Mouse (Mus musculus) testis, adult 2 months (tissue): ENCODE data around the gene Acsm3. TPM values are rescaled to one million over a fixed set of nuclear protein-coding genes. Genes with fewer than 3 reads are reported as not detected.
"Not testable (repeated sequence)": the region's sequence is repeated elsewhere in the genome, so short reads cannot be mapped to it uniquely, and the experiment has no call there.

Experiments used
- H3K27ac ChIP-seq: fragments of 200-500 bp; 2 replicates; pipeline ENCODE4 v1.5.1; 2012; ENCODE audit warnings: low read depth, low read length; ENCODE audit not compliant: control insufficient read depth, insufficient read depth
- H3K27me3 ChIP-seq: fragments of 200-500 bp; 2 replicates; pipeline ENCODE4 v1.6.1; 2012; ENCODE audit warnings: mild to moderate bottlenecking, low read length, moderate library complexity; ENCODE audit not compliant: control insufficient read depth, insufficient read depth
- H3K36me3 ChIP-seq: fragments of 200-500 bp; 2 replicates; pipeline ENCODE4 v1.6.1; 2012; ENCODE audit warnings: mild to moderate bottlenecking, low read length; ENCODE audit not compliant: control insufficient read depth, insufficient read depth
- H3K4me1 ChIP-seq: fragments of 200-500 bp; 2 replicates; pipeline ENCODE4 v1.6.1; 2012; ENCODE audit warnings: low read length; ENCODE audit not compliant: control insufficient read depth, insufficient read depth
- H3K4me3 ChIP-seq: fragments of 200-500 bp; 2 replicates; pipeline ENCODE4 v1.5.1; 2012; ENCODE audit warnings: low read depth, mild to moderate bottlenecking, low read length, moderate library complexity, mixed read lengths; ENCODE audit not compliant: control insufficient read depth
- CTCF ChIP-seq: fragments of 200-500 bp; IDR thresholded peaks from 2 replicates; pipeline ENCODE4 v1.5.1; 2012; ENCODE audit warnings: low read depth, mild to moderate bottlenecking, inconsistent platforms, low read length, moderate library complexity; ENCODE audit not compliant: control insufficient read depth, insufficient read depth, insufficient replicate concordance
- POLR2A ChIP-seq: fragments of 200-500 bp; IDR thresholded peaks from 2 replicates; pipeline ENCODE4 v1.6.1; 2012; ENCODE audit warnings: low read depth, mild to moderate bottlenecking, inconsistent platforms, low read length, moderate library complexity; ENCODE audit not compliant: control insufficient read depth
- polyA plus RNA-seq: library from polyadenylated mRNA; depleted of rRNA; stranded (reverse); fragments of >200 nt; gene quantifications from 2 replicates; pipeline ENCODE4 v1.2.3, GENCODE M21; 2012; rRNA removed

Gene Acsm3
- 0.42 and 1.8 TPM in 2 replicates for polyA plus RNA-seq

DNA sequence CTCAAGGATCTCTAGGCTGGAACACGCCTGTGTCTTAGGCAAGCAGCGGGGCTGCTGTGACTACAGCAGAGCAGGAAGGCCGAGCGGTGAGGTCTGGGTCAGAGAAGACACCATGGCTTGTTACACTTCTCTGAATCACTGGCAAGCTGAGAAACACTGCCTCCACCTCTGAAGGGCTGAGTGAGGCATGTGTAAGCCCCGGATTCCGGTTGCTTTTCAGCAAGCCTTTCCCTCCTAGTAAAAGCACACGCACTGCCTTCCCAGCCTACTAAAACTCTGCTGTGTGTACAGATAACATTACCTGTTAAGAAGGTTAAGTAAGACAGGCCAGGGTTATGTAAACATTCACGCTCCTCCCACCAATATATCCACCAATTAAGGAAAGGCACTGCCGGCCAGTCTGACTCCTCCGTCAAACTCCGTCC lies at the start of gene Acsm3:
TSS of gene Acsm3 (plus strand) at position 397 of the 425 bp plus-strand sequence.
- H3K4me3 ChIP-seq = no peak within 1 kb of the TSS
- TF ChIP-seq POLR2A (no peak), CTCF (no peak)
- H3K27me3 ChIP-seq = no peaks in the 10 kb centered on the region
- H3K27ac ChIP-seq = no peak within 1 kb of the TSS
- H3K4me1 ChIP-seq = no peaks in the 10 kb centered on the region; the same call in 1 of the 2 replicates
- H3K36me3 ChIP-seq = no peaks in the 10 kb centered on the region

DNA sequence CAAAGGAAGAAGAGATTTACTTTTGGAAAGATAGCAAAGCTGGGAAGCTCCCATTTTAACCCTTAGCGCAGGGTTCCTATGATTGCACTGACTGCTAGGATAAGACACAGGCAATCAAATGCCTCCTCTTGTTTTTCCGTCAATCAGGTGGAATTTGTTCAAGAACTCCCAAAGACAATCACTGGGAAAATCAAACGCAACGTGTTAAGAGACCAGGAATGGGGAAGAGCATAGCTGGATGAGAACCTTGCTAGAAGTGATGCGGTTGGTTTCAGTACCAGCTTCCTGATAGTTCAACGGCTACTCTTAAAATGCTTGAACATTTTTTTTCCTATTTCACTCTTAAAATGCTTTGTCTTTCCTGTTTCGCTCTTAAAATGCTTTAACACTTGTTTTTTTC lies 46.6 kb upstream of the Acsm3 start:
- no peaks in the 10 kb centered on the region for H3K4me1 ChIP-seq
- H3K36me3 ChIP-seq = peaks cover 7% of the 10 kb centered on the region
- TF ChIP-seq POLR2A = no peak
- TF ChIP-seq CTCF = no peak
- no peak overlapping the region for H3K27ac ChIP-seq
- no peaks in the 10 kb centered on the region for H3K27me3 ChIP-seq
- no peak overlapping the region for H3K4me3 ChIP-seq

DNA sequence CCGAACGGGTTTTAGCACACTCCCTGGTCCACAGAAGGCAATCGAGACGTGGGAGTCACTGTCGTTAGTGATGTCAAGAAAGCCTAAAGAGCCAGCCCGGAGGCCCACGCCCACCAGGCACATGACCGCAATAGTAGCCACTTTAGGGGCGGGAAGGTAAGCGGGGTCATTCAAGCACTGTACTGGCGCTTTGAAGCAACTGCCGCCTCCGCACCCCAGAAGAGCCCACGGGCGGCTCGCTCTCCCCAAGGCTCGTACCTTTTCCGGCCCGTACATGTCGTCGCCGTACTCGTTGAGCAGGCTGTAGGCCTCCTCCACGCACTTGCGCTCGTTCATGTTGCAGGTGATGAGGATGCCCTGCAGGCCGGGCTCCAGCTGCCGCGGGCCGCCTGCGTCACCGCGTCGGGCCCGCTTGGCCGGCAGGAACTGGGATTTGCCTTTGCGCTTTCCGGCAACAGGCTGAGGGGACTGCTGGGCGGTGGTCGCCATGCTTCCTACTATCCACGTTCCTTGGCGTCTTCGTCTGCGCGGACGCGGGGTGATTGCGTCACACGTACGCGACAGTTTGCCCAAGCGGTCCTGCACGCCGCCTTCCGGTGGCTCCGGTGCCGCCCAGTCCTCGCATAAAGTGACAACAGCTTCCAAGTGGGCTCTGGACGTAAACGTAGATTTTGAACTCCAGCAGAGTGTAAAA lies 40.3 kb upstream of the Acsm3 start, which contains the start of gene Thumpd1:
TSS of gene Thumpd1 (minus strand) at position 546 of the 694 bp plus-strand sequence.
- Histone ChIP-seq H3K27me3 (no peaks in the 10 kb centered on the region), H3K36me3 (peaks cover 7% of the 10 kb centered on the region), H3K27ac (peak within 1 kb of the TSS; percentile 83), H3K4me3 (peak within 1 kb of the TSS; percentile 97), H3K4me1 (peaks cover 5% of the 10 kb centered on the region)
- peak; percentile 99 for TF ChIP-seq POLR2A
- TF ChIP-seq CTCF = peak; percentile 54; the same call in 1 of the 2 replicates

DNA sequence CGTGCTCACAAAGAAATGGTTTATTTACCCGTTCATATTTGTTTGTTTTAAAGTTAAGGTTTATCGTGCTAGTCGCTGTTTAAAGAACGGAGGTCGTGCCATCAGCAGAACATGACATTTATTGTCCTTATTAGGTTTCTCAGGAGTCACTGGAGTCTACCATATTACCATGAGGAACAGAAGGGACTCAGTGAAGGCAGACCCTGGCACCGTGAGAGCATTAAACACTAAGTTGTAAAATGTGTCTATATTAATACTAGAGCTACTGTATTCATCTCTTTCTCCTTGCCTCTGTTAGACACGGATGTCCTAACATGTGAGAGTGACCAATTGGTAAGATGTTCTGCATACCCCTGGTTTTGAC lies 39.8 kb upstream of the Acsm3 start:
- Histone ChIP-seq H3K27me3 (no peaks in the 10 kb centered on the region), H3K4me3 (peak overlapping the region; percentile 97), H3K36me3 (peaks cover 6% of the 10 kb centered on the region; the same call in 1 of the 2 replicates), H3K4me1 (peaks cover 5% of the 10 kb centered on the region), H3K27ac (peak overlapping the region; percentile 60; the same call in 1 of the 2 replicates)
- TF ChIP-seq CTCF = no peak
- no peak for TF ChIP-seq POLR2A

DNA sequence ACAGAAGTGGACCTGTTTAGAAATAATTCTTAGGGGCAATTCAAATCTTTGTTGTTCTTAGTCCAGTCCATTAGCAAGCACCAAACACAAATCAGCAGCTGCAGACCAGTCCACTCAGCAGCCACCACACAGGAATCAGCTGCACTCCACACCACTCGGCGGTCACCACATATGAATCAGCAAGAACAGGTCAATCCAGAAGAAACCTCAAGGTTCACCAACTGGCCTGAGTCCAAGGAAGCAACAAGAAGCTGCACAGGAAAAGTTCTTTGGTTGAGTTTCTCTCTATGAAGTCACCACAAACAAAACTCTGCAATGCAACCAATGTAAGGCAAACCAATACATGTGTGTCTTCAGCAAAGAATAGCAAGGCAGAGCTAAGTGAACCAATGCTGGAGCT lies 33.1 kb upstream of the Acsm3 start:
- TF ChIP-seq POLR2A = no peak
- no peak for TF ChIP-seq CTCF
- no peaks in the 10 kb centered on the region for H3K36me3 ChIP-seq

DNA sequence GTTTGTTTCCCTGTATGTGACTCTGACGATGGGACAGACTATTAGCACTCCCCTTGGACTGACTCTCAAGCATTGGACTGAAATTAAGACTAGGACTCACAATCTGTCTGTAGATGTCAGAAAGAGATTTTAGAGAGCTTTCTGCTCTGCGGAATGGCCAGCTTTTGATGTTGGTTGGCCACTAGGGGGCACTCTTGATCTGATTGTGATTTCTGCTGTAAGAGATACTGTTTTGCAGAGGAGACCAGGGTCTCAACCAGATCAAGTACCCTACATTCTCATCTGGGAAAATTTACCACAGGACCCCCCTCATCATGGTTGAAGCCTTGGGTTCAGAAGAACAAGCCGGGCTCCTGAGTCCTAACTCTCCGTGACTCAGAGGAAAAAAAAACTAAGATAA lies 29.5 kb upstream of the Acsm3 start:
- H3K27me3 ChIP-seq, H3K36me3 ChIP-seq, H3K4me3 ChIP-seq, H3K4me1 ChIP-seq, H3K27ac ChIP-seq: not testable (repeated sequence)

More for the DNA sequence above, 33.1 kb upstream of the Acsm3 start:
- H3K27ac ChIP-seq = no peak overlapping the region
- no peak overlapping the region for H3K4me3 ChIP-seq
- no peaks in the 10 kb centered on the region for H3K4me1 ChIP-seq
- H3K27me3 ChIP-seq = no peaks in the 10 kb centered on the region

DNA sequence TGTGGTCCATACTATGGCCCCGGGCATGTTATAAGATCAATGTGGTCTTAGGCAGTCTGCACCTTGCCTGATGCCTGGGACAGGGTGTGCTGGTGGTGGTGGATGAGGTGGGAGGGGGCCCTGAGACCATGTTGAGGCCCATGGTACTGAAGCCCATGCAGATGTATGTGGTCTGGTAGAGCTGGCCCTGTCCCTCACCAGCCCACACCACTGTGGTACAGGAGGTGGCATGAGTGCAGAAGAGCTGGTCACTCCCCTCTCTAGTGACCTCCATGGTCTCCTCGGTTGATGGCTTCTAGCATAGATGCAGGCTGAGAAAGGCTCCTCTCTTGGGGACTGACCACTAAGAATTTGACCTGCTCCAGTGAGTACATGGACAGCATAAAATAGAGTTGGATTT lies 21.8 kb upstream of the Acsm3 start:
- Histone ChIP-seq H3K4me1 (peaks cover 3% of the 10 kb centered on the region; the same call in 1 of the 2 replicates), H3K36me3 (no peaks in the 10 kb centered on the region), H3K4me3 (no peak overlapping the region), H3K27me3 (no peaks in the 10 kb centered on the region), H3K27ac (peak overlapping the region; percentile 79)
- TF ChIP-seq POLR2A (no peak), CTCF (no peak)

DNA sequence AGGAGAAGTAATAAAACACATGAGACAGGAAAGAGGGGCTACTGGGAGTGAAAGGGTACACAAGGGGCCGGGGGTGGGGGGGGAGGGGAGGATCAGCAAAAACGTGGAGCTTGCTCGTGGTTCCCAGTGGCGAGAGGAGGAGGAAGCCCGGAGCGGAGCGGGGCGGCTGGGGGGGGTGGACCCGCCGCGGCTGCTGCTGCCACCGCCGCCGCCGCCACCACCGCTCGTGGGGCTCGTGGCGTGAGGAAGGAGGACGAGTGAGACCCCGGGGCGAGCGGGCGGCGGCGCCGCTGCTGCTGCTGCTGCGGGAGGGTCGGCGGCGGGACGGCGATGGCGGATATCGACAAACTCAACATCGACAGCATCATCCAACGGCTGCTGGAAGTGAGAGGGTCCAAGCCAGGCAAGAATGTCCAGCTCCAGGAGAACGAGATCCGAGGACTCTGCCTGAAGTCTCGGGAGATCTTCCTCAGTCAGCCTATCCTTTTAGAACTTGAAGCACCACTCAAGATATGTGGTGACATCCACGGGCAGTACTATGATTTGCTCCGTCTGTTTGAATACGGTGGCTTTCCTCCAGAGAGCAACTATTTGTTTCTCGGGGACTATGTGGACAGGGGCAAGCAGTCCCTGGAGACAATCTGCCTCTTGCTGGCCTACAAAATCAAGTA lies 20.8 kb upstream of the Acsm3 start:
- H3K27me3 ChIP-seq, H3K27ac ChIP-seq, H3K4me1 ChIP-seq, H3K36me3 ChIP-seq: not testable (repeated sequence)
- H3K4me3 ChIP-seq = peak overlapping the region; percentile 13
